Mouse (Mus musculus): Measurements from ENCODE around the gene Slc19a2. TPM values are rescaled to one million over a fixed set of nuclear protein-coding genes. Genes with fewer than 3 reads are reported as not detected.

Slc19a2 gene
- polyA plus RNA-seq, 1 experiment from 2014 or later, result 8.1 TPM

- peaks cover 12% of the 10 kb centered on the region; the same call in 1 of the 2 replicates for H3K4me1 ChIP-seq (replicated peaks; ENCODE audit: control insufficient read depth, insufficient read depth, low read length)
- peak within 1 kb of the TSS; percentile 76 for H3K27ac ChIP-seq
- H3K27me3 ChIP-seq (ENCODE audit: control insufficient read depth, insufficient read depth, low read length), result no peaks in the 10 kb centered on the region
- ATAC-seq (ENCODE audit: low FRiP score) (peak; percentile 98), DNase-seq (ENCODE audit: low spot score) (peak; percentile 99)
- peaks cover 32% of the 10 kb centered on the region for H3K36me3 ChIP-seq (replicated peaks; ENCODE audit: control insufficient read depth, insufficient read depth)
- peak within 1 kb of the TSS; percentile 65 for H3K4me2 ChIP-seq (replicated peaks)
- peak within 1 kb of the TSS; percentile 69 for H3K4me3 ChIP-seq (replicated peaks; ENCODE audit: low read length)
- peak within 1 kb of the TSS; percentile 71 for H3K9ac ChIP-seq
- WGBS, result under 1% methylated on average over 35 of the region's 35 CpGs
- no peaks in the 10 kb centered on the region for H3K9me3 ChIP-seq (ENCODE audit: control insufficient read depth, low read length)
Observed at GRCm38 (mm10) chr1:164307124-164307751, 58.4 kb downstream of the Slc19a2 start, which contains the start of gene Blzf1. Gene Blzf1 (minus strand): TSS chr1:164307489.

- no peak for DNase-seq (ENCODE audit: low spot score)
- Histone ChIP-seq H3K9ac (peak overlapping the region; percentile 54), H3K27me3 (ENCODE audit: control insufficient read depth, insufficient read depth, low read length) (no peaks in the 10 kb centered on the region), H3K36me3 (replicated peaks; ENCODE audit: control insufficient read depth, insufficient read depth) (peaks cover 34% of the 10 kb centered on the region; the same call in 1 of the 2 replicates), H3K4me1 (replicated peaks; ENCODE audit: control insufficient read depth, insufficient read depth, low read length) (peaks cover 12% of the 10 kb centered on the region; the same call in 1 of the 2 replicates), H3K27ac (0 out of 2 replicates have a peak overlapping the region, but pooled peaks have one; percentile 2), H3K4me3 (replicated peaks; ENCODE audit: low read length) (peak overlapping the region; percentile 69), H3K9me3 (ENCODE audit: control insufficient read depth, low read length) (no peaks in the 10 kb centered on the region), H3K4me2 (replicated peaks) (peak overlapping the region; percentile 65)
- 8% methylated on average over 10 of the region's 10 CpGs for WGBS
- no peak for ATAC-seq (ENCODE audit: low FRiP score)
Observed at GRCm38 (mm10) chr1:164307922-164308321, 59.1 kb downstream of the Slc19a2 start.

GRCm38 (mm10) chr1:164314085-164314484 lies 65.2 kb downstream of the Slc19a2 start:
- H3K9me3 ChIP-seq (ENCODE audit: control insufficient read depth, low read length), result no peaks in the 10 kb centered on the region
- H3K36me3 ChIP-seq (replicated peaks; ENCODE audit: control insufficient read depth, insufficient read depth), result peaks cover 29% of the 10 kb centered on the region
- no peaks in the 10 kb centered on the region for H3K27me3 ChIP-seq (ENCODE audit: control insufficient read depth, insufficient read depth, low read length)
- no peak overlapping the region for H3K27ac ChIP-seq
- no peak for DNase-seq (ENCODE audit: low spot score)
- ATAC-seq (ENCODE audit: low FRiP score), result no peak
- 95% methylated on average over 5 of the region's 5 CpGs for WGBS
- H3K4me1 ChIP-seq (replicated peaks; ENCODE audit: control insufficient read depth, insufficient read depth, low read length), result no peaks in the 10 kb centered on the region
- H3K4me3 ChIP-seq (replicated peaks; ENCODE audit: low read length), result no peak overlapping the region
- H3K4me2 ChIP-seq (replicated peaks), result no peak overlapping the region
- no peak overlapping the region for H3K9ac ChIP-seq

Other genes with a start within 250 kb of the Slc19a2 start
- gene Sele, start 200.8 kb upstream of the Slc19a2 start, polyA plus RNA-seq (2014; fragmentation: Nextera tagmentation; extraction: Ambion mirVana), result not detected in 2 replicates
- gene Sell, start 187.1 kb upstream of the Slc19a2 start, polyA plus RNA-seq (2014; fragmentation: Nextera tagmentation; extraction: Ambion mirVana), result 0.13 TPM in 1 of 2 replicates, not detected in the other
- not detected in 2 replicates for gene Selp, start 133.8 kb upstream of the Slc19a2 start, polyA plus RNA-seq (2014; fragmentation: Nextera tagmentation; extraction: Ambion mirVana)
- gene F5, start 97.2 kb upstream of the Slc19a2 start, polyA plus RNA-seq (2014; fragmentation: Nextera tagmentation; extraction: Ambion mirVana), result 0.18 and 0.24 TPM in 2 replicates
- 23.4 and 24.5 TPM in 2 replicates for gene Ccdc181, start 26.5 kb downstream of the Slc19a2 start, polyA plus RNA-seq (2014; fragmentation: Nextera tagmentation; extraction: Ambion mirVana)
- 25.8 and 26.2 TPM in 2 replicates for gene Nme7, start 55.1 kb downstream of the Slc19a2 start, polyA plus RNA-seq (2014; fragmentation: Nextera tagmentation; extraction: Ambion mirVana)
- 25.8 and 29.2 TPM in 2 replicates for gene Blzf1, start 58.4 kb downstream of the Slc19a2 start, polyA plus RNA-seq (2014; fragmentation: Nextera tagmentation; extraction: Ambion mirVana)
- 237 and 333 TPM in 2 replicates for gene Atp1b1, start 209.3 kb downstream of the Slc19a2 start, polyA plus RNA-seq (2014; fragmentation: Nextera tagmentation; extraction: Ambion mirVana)

All from hindbrain, embryonic 14.5 days (tissue).